Mouse (Mus musculus) hindbrain, postnatal 0 days (tissue): Measurements from ENCODE around the gene Slc29a2. TPM values are rescaled to one million over a fixed set of nuclear protein-coding genes. Genes with fewer than 3 reads are reported as not detected.

Experiments
- ATAC-seq: fragments of 200-750 bp; cut with Nextera tagmentation; 2 replicates; pipeline ENCODE4 v1.8.0; 2017; ENCODE audit warnings: mild to moderate bottlenecking, moderate TSS enrichment, moderate library complexity
- DNase-seq: peaks from one replicate; pipeline ENCODE4 v3.0.0-alpha.2; 2015; ENCODE audit warnings: low spot score
- H3K27ac ChIP-seq: fragments of 300-500 bp; sonication (generic); 2 replicates; pipeline ENCODE4 v1.5.1; 2014; ENCODE audit warnings: mild to moderate bottlenecking
- H3K27me3 ChIP-seq: fragments of 300-500 bp; sonication (generic); 2 replicates; pipeline ENCODE4 v1.6.1; 2014; ENCODE audit warnings: low read length, mixed read lengths; ENCODE audit not compliant: insufficient read depth
- H3K36me3 ChIP-seq: fragments of 300-500 bp; sonication (generic); 2 replicates; pipeline ENCODE4 v1.6.1; 2014; ENCODE audit warnings: low read length, mixed read lengths; ENCODE audit not compliant: insufficient read depth
- H3K4me1 ChIP-seq: fragments of 300-500 bp; sonication (generic); 2 replicates; pipeline ENCODE4 v1.6.1; 2014; ENCODE audit warnings: antibody characterized with exemption, low read length, mixed read lengths; ENCODE audit not compliant: insufficient read depth
- H3K4me2 ChIP-seq: fragments of 300-500 bp; sonication (generic); 2 replicates; pipeline ENCODE4 v1.6.1; 2014; ENCODE audit warnings: low read depth, mild to moderate bottlenecking, low read length, moderate library complexity, mixed read lengths
- H3K4me3 ChIP-seq: fragments of 300-500 bp; sonication (generic); 2 replicates; pipeline ENCODE4 v1.5.1; 2014; ENCODE audit warnings: low read length
- H3K9ac ChIP-seq: fragments of 300-500 bp; sonication (generic); replicated peaks from 2 replicates; pipeline ENCODE4 v1.6.1; 2014; ENCODE audit warnings: mild to moderate bottlenecking, low read length, moderate library complexity, mixed read lengths
- H3K9me3 ChIP-seq: fragments of 300-500 bp; sonication (generic); 2 replicates; pipeline ENCODE4 v1.6.1; 2016; ENCODE audit warnings: low read length, mixed read lengths
- CTCF ChIP-seq: IDR thresholded peaks from 2 replicates; pipeline ENCODE4 v1.5.1; 2016; ENCODE audit warnings: antibody characterized with exemption, control low read depth, low read depth
- WGBS: fragments of 180-500 bp; shearing (Covaris S2); extraction: QIAGEN DNeasy Blood & Tissue Kit; methylation state at CpG from one replicate; pipeline ENCODE4 v1.1.7; 2014; 5-methylcytosine and 5-hydroxymethylcytosine counted together
- polyA plus RNA-seq: library from polyadenylated mRNA; unstranded; fragments of >200 nt; fragmentation: Nextera tagmentation; extraction: Ambion mirVana; gene quantifications from 2 replicates; pipeline ENCODE4 v1.2.1, GENCODE M21; 2015
- total RNA-seq: library from RNA; depleted of rRNA; stranded (reverse); fragments of >200 nt; gene quantifications from 2 replicates; pipeline ENCODE4 v1.2.3, GENCODE M21; 2014

The Slc29a2 gene
- total and polyA plus RNA-seq, 2 experiments from 2014 or later, result 16.3 to 22.5 TPM

GRCm38 (mm10) chr19:5021416-5021815 lies 2.2 kb upstream of the Slc29a2 start:
- H3K9ac ChIP-seq, result no peak overlapping the region
- TF ChIP-seq CTCF, result no peak
- H3K36me3 ChIP-seq, result no peaks in the 10 kb centered on the region
- DNase-seq (peak; percentile 42), ATAC-seq (no peak)
- H3K27ac ChIP-seq, result no peak overlapping the region
- H3K27me3 ChIP-seq, result no peaks in the 10 kb centered on the region
- no peak overlapping the region for H3K4me2 ChIP-seq
- H3K4me3 ChIP-seq, result no peak overlapping the region
- no peaks in the 10 kb centered on the region for H3K4me1 ChIP-seq
- H3K9me3 ChIP-seq, result no peaks in the 10 kb centered on the region
- WGBS, result 69% methylated on average over 2 of the region's 2 CpGs

- Histone ChIP-seq H3K4me2 (no peak overlapping the region), H3K27me3 (no peaks in the 10 kb centered on the region), H3K4me3 (no peak overlapping the region), H3K4me1 (no peaks in the 10 kb centered on the region), H3K36me3 (peaks cover 15% of the 10 kb centered on the region), H3K27ac (no peak overlapping the region), H3K9me3 (no peaks in the 10 kb centered on the region), H3K9ac (no peak overlapping the region)
- no peak for DNase-seq
- no peak for TF ChIP-seq CTCF
- no peak for ATAC-seq
- WGBS, result 81% methylated on average over 8 of the region's 8 CpGs
Measured at GRCm38 (mm10) chr19:5026111-5026510, 2.5 kb downstream of the Slc29a2 start.

- Histone ChIP-seq H3K4me1 (no peaks in the 10 kb centered on the region), H3K4me2 (no peak overlapping the region), H3K9ac (no peak overlapping the region), H3K9me3 (no peaks in the 10 kb centered on the region), H3K27ac (no peak overlapping the region), H3K36me3 (peaks cover 16% of the 10 kb centered on the region), H3K4me3 (no peak overlapping the region), H3K27me3 (no peaks in the 10 kb centered on the region)
- DNase-seq (no peak), ATAC-seq (no peak)
- 83% methylated on average over 3 of the region's 3 CpGs for WGBS
- no peak for TF ChIP-seq CTCF
Measured at GRCm38 (mm10) chr19:5032686-5033085, 9.0 kb downstream of the Slc29a2 start.

- WGBS, result 79% methylated on average over 4 of the region's 4 CpGs
- H3K4me1 ChIP-seq, result peaks cover 14% of the 10 kb centered on the region; the same call in 1 of the 2 replicates
- H3K4me3 ChIP-seq, result no peak overlapping the region
- DNase-seq, result no peak
- ATAC-seq, result no peak
- TF ChIP-seq CTCF, result no peak
- peaks cover 5% of the 10 kb centered on the region for H3K36me3 ChIP-seq
- H3K4me2 ChIP-seq, result no peak overlapping the region
- no peaks in the 10 kb centered on the region for H3K27me3 ChIP-seq
- no peak overlapping the region for H3K9ac ChIP-seq
- no peak overlapping the region for H3K27ac ChIP-seq
- H3K9me3 ChIP-seq, result no peaks in the 10 kb centered on the region
Measured at GRCm38 (mm10) chr19:5036577-5036976, 12.9 kb downstream of the Slc29a2 start.

- Histone ChIP-seq H3K4me3 (peak overlapping the region; percentile 78), H3K27me3 (no peaks in the 10 kb centered on the region), H3K9ac (peak overlapping the region; percentile 79), H3K36me3 (no peaks in the 10 kb centered on the region), H3K9me3 (no peaks in the 10 kb centered on the region), H3K4me2 (peak overlapping the region; percentile 95), H3K27ac (peak overlapping the region; percentile 89), H3K4me1 (peaks cover 19% of the 10 kb centered on the region)
- ATAC-seq (peak; percentile 48), DNase-seq (peak; percentile 85)
- WGBS, result 6% methylated on average over 32 of the region's 32 CpGs
- no peak for TF ChIP-seq CTCF
Measured at GRCm38 (mm10) chr19:5037678-5038571, 14.3 kb downstream of the Slc29a2 start.

- peak within 1 kb of the TSS; percentile 79 for H3K9ac ChIP-seq
- H3K9me3 ChIP-seq, result no peaks in the 10 kb centered on the region
- peak within 1 kb of the TSS; percentile 78 for H3K4me3 ChIP-seq
- ATAC-seq, result peak; percentile 92
- peak; percentile 97 for DNase-seq
- H3K27ac ChIP-seq, result peak within 1 kb of the TSS; percentile 89
- WGBS, result under 1% methylated on average over 41 of the region's 44 CpGs
- H3K36me3 ChIP-seq, result no peaks in the 10 kb centered on the region; the same call in 1 of the 2 replicates
- no peaks in the 10 kb centered on the region for H3K27me3 ChIP-seq
- TF ChIP-seq CTCF, result peak; percentile 54
- peaks cover 19% of the 10 kb centered on the region for H3K4me1 ChIP-seq
- H3K4me2 ChIP-seq, result peak within 1 kb of the TSS; percentile 95
Measured at GRCm38 (mm10) chr19:5038709-5039156, 15.1 kb downstream of the Slc29a2 start, which contains the start of the genes B4gat1 and AC124502.3. B4gat1 (plus strand) TSS chr19:5038826. AC124502.3 (plus strand) TSS chr19:5038891.
